Mouse (Mus musculus) forebrain, embryonic 11.5 days (tissue): ENCODE measurements around the gene Jmjd7. TPM values are rescaled to one million over a fixed set of nuclear protein-coding genes. Genes with fewer than 3 reads are reported as not detected.

ENCODE experiments used
- ATAC-seq: fragments of 200-750 bp; cut with Nextera tagmentation; replicated peaks from 2 replicates; pipeline ENCODE4 v1.8.0; 2017; ENCODE audit warnings: moderate TSS enrichment; ENCODE audit not compliant: low FRiP score
- DNase-seq: peaks from one replicate; pipeline ENCODE4 v3.0.0-alpha.2; 2017; ENCODE audit warnings: low spot score
- H3K27ac ChIP-seq: fragments of 300-500 bp; sonication (generic); 2 replicates; pipeline ENCODE4 v1.5.1; 2014; ENCODE audit warnings: low read depth, low read length
- H3K27me3 ChIP-seq: fragments of 300-500 bp; sonication (generic); 2 replicates; pipeline ENCODE4 v1.6.1; 2014; ENCODE audit warnings: mild to moderate bottlenecking, low read length, mixed read lengths; ENCODE audit not compliant: control insufficient read depth, insufficient read depth
- H3K36me3 ChIP-seq: fragments of 300-500 bp; sonication (generic); 2 replicates; pipeline ENCODE4 v1.6.1; 2014; ENCODE audit warnings: mild to moderate bottlenecking, low read length, moderate library complexity, mixed read lengths; ENCODE audit not compliant: control insufficient read depth, insufficient read depth
- H3K4me1 ChIP-seq: fragments of 300-500 bp; sonication (generic); replicated peaks from 2 replicates; pipeline ENCODE4 v1.6.1; 2014; ENCODE audit warnings: low read length, mixed read lengths; ENCODE audit not compliant: control insufficient read depth, insufficient read depth
- H3K4me2 ChIP-seq: fragments of 300-500 bp; sonication (generic); 2 replicates; pipeline ENCODE4 v1.6.1; 2014; ENCODE audit warnings: low read depth, mild to moderate bottlenecking, low read length, moderate library complexity, mixed read lengths; ENCODE audit not compliant: severe bottlenecking
- H3K4me3 ChIP-seq: fragments of 300-500 bp; sonication (generic); 2 replicates; pipeline ENCODE4 v1.5.1; 2014; ENCODE audit warnings: low read depth, low read length
- H3K9ac ChIP-seq: fragments of 300-500 bp; sonication (generic); 2 replicates; pipeline ENCODE4 v1.6.1; 2014; ENCODE audit warnings: low read length
- H3K9me3 ChIP-seq: fragments of 300-500 bp; sonication (generic); 2 replicates; pipeline ENCODE4 v1.6.1; 2016; ENCODE audit warnings: low read length, mixed read lengths; ENCODE audit not compliant: control insufficient read depth
- WGBS: fragments of 180-500 bp; shearing (Covaris S2); extraction: QIAGEN DNeasy Blood & Tissue Kit; methylation state at CpG from one replicate; pipeline ENCODE4 v1.1.7; 2014; 5-methylcytosine and 5-hydroxymethylcytosine counted together
- polyA plus RNA-seq: library from polyadenylated mRNA; unstranded; fragments of >200 nt; fragmentation: Nextera tagmentation; extraction: Ambion mirVana; gene quantifications from 2 replicates; pipeline ENCODE4 v1.2.1, GENCODE M21; 2014

The Jmjd7 gene
- polyA plus RNA-seq, 1 experiment from 2014 or later: 18.6 TPM

DNA sequence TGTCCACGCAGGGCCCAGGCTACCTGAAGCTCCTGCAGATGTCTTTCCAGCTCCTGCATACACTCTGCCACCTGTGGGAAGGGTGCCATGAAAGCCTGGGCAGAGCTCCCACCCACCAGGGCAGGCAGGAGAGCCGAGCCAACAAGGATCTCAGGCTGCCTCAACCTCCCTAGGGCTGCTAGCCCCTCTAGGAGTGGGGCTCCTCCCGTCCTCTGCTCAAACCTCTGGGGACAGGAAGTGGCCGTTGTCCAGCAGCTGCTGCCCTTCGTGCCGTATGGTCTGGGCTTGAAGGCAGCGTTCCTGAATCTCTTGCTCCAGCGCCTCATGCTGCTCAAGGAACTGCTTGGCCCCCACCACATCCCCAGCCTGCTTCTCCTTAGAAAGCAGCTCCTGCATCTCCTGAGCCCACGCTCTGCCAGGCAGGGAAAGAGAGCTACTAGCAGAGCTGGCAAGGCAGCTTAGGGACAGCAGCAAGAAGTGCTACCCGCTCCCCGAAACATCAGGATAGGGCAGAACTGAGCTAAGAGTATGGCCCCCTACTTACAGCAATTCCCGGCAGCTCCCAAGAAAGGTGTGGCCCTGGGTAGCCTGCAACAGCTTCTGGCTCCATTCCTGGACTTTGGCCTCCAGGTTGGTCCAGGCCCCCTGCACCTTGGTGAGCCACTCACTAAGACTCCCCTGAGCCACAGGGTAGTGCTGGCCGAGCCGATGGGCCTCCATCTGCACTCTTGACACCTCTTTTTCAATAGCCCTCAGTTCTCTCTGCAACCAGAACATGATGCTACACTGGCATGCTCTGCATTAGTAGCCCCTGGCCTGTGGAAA lies 19.4 kb downstream of the Jmjd7 start:
- H3K27ac ChIP-seq: no peak overlapping the region
- no peaks in the 10 kb centered on the region for H3K9me3 ChIP-seq
- no peaks in the 10 kb centered on the region for H3K27me3 ChIP-seq
- H3K4me1 ChIP-seq: no peaks in the 10 kb centered on the region
- H3K4me2 ChIP-seq: no peak overlapping the region
- no peak for ATAC-seq
- DNase-seq: no peak
- no peak overlapping the region for H3K4me3 ChIP-seq
- H3K9ac ChIP-seq: no peak overlapping the region
- H3K36me3 ChIP-seq: no peaks in the 10 kb centered on the region; the same call in 1 of the 2 replicates
- 67% methylated on average over 14 of the region's 14 CpGs for WGBS

DNA sequence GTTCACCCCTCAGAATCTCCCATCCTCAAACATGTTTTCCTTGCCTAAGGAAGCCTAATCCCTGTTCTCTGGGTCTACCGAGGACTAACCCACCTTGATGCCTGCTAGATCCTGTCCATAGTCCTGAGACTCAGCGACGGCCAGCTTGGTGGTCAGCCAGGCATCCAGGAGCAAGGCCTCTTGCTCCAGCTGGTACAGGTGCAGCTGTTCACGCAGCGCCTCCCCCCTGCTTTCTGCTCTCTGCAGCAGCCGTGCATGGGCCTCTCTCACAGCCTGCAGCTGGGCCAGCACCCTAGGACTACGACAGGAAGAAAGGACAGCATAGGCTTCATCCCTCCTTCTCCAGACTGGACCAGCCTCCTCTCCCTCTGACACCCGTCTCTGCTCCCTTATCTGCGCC lies 20.9 kb downstream of the Jmjd7 start:
- H3K9ac ChIP-seq: no peak overlapping the region
- H3K4me3 ChIP-seq: no peak overlapping the region
- no peaks in the 10 kb centered on the region for H3K36me3 ChIP-seq
- no peak for DNase-seq
- no peaks in the 10 kb centered on the region for H3K9me3 ChIP-seq
- WGBS: 81% methylated on average over 9 of the region's 9 CpGs
- H3K27ac ChIP-seq: no peak overlapping the region
- H3K4me1 ChIP-seq: no peaks in the 10 kb centered on the region
- no peak for ATAC-seq
- no peak overlapping the region for H3K4me2 ChIP-seq
- H3K27me3 ChIP-seq: no peaks in the 10 kb centered on the region

DNA sequence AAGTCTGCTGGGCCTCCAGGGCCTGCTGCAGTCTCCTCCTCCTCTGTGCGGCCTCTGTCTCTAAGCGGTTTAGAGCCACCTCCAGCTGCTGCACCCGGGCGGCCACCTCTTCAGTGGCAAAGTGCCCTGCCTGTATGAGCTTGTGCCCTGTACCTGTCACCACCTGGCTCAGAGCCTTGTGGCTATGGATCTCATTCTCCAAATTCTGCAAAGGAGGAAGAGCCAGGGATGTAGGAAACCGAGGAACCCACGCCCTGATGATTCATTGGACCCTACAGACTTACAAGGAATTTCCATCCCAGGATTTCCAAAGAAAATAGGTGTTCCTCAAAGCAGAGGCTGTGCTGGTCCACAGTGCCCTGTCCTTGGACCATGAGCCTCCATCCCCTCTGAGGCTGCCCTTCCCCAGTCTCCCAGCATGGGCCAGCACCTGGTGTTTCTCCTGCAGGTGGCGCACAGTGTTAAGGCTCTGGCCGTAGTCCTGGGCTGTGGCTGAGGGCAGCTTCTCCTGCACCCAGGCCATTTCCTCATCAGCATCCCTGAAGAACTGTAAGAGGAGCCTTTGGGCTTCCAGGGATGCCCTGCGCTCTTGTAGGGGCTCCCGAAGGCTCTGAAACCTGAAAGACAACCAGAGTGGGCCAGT lies 22.5 kb downstream of the Jmjd7 start:
- no peak for DNase-seq
- no peaks in the 10 kb centered on the region for H3K36me3 ChIP-seq
- 61% methylated on average over 10 of the region's 10 CpGs for WGBS
- H3K27ac ChIP-seq: no peak overlapping the region
- no peak overlapping the region for H3K4me3 ChIP-seq
- no peak for ATAC-seq
- H3K9me3 ChIP-seq: no peaks in the 10 kb centered on the region
- no peak overlapping the region for H3K4me2 ChIP-seq
- no peaks in the 10 kb centered on the region for H3K4me1 ChIP-seq
- H3K27me3 ChIP-seq: no peaks in the 10 kb centered on the region
- no peak overlapping the region for H3K9ac ChIP-seq

DNA sequence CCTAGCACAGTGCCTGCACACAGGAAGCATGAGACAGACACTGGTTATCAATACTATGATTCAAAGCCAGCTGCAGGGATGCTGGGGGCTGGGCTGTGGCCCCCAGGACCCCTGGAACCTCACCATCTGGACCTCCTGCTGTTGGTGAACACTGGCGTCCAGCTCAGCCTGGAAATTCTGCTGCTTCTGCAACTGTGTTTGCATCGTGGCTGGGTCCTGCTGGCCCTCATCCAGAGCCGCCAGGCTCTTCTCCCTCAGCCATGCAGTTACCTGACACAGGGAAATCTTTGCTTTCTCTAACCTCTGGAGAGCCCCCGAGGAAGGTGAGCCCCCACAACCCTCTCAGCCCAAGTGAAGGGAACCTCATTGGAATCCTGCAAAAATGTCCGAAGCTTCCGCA lies 24.1 kb downstream of the Jmjd7 start:
- Histone ChIP-seq H3K9ac (no peak overlapping the region), H3K4me2 (no peak overlapping the region), H3K4me3 (no peak overlapping the region), H3K27me3 (no peaks in the 10 kb centered on the region), H3K36me3 (no peaks in the 10 kb centered on the region), H3K4me1 (0 out of 2 replicates have a peak, but pooled peaks cover 2% of the 10 kb centered on the region), H3K27ac (no peak overlapping the region), H3K9me3 (no peaks in the 10 kb centered on the region)
- WGBS: 67% methylated on average over 6 of the region's 6 CpGs
- DNase-seq (no peak), ATAC-seq (no peak)

DNA sequence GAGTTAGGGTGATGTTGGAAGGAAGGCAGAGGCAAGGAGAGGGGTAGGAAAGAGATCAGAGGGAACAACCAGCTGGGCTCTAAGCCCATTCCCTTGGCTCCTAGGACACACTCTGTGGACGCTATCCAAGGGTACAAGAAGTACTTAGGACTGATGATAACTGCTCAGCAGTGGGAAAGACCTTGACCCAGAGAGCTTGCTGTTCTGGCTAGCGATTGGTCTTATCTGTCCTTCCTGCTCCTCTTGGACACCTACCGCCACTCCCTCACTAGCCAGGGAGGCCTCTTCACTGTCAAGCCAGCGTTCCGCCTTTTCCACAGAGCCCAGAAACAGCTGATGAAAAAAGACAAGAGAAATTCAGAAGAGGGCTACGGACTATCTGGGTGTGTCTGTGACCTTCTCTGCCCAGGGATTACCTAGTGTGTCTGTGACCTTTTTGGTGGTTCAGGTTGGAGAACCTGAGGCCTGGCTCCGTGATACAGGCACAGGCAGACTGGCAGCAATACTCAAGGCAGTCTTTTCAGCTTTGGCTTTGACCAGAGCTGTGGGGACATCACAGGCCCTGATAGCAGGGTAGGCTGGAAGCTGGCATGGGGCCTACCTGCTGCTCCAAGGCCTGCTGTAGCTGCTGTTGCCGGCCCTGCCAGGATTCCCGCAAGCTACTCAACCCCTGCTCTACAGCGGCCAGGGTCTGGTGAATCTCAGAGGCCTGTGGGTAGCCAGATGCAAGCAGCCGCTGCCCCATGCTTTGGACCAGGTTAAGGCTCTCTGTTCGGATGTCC lies 27.7 kb downstream of the Jmjd7 start:
- Histone ChIP-seq H3K4me1 (0 out of 2 replicates have a peak, but pooled peaks cover 2% of the 10 kb centered on the region), H3K9me3 (no peaks in the 10 kb centered on the region)

DNA sequence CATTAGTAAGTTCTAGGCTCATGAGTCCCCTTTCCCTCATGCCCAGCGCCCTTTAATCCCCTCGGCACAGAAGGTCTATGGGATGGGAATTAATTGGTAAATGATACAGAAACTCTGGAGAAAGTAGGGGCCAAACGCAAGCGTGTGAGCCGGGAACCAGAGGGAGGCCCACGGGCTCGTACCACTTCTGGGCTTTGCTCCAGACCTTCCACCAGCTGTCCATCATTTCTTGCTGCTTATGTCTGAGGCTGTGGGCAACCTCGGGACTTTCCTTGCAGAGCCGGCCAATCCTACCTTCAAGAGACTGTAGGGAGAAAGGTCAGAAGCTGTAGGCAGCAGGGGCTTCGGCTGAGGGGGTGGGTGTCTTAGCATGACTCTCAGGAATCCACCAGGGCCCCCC lies 28.6 kb downstream of the Jmjd7 start:
- no peak for ATAC-seq
- WGBS: 89% methylated on average over 10 of the region's 10 CpGs

More for the DNA sequence above, 27.7 kb downstream of the Jmjd7 start:
- Histone ChIP-seq H3K9ac (no peak overlapping the region), H3K4me3 (no peak overlapping the region), H3K27me3 (no peaks in the 10 kb centered on the region), H3K36me3 (no peaks in the 10 kb centered on the region), H3K4me2 (no peak overlapping the region), H3K27ac (no peak overlapping the region)
- ATAC-seq (no peak), DNase-seq (no peak)
- WGBS: 91% methylated on average over 12 of the region's 12 CpGs

DNA sequence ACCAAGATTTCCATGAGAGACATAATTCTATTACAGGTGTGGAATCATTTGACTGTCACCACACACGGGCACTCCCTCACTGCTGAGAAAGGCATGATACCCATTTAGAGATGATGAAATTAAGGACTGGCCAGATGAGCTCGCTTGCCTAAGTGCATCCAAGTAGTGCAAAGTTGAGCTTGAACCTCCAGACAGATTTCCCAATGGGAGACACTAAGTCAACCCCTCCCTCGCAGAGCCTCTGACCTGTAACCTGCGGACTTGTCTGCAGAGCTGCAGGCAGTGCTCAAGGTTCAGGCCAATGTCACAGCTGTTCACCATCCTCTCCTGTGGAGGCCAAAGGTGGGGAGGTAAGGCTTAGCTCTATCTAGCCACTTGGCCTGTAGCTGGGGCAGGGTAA lies 31.5 kb downstream of the Jmjd7 start:
- Histone ChIP-seq H3K27ac (no peak overlapping the region), H3K9me3 (no peaks in the 10 kb centered on the region), H3K36me3 (no peaks in the 10 kb centered on the region), H3K4me2 (no peak overlapping the region), H3K9ac (no peak overlapping the region), H3K4me1 (0 out of 2 replicates have a peak, but pooled peaks cover 2% of the 10 kb centered on the region), H3K27me3 (no peaks in the 10 kb centered on the region), H3K4me3 (no peak overlapping the region)
- 84% methylated on average over 4 of the region's 4 CpGs for WGBS
- DNase-seq: no peak
- ATAC-seq: no peak

More for the DNA sequence above, 28.6 kb downstream of the Jmjd7 start:
- Histone ChIP-seq H3K4me2 (no peak overlapping the region), H3K4me1 (0 out of 2 replicates have a peak, but pooled peaks cover 2% of the 10 kb centered on the region), H3K9me3 (no peaks in the 10 kb centered on the region), H3K27me3 (no peaks in the 10 kb centered on the region), H3K9ac (no peak overlapping the region), H3K36me3 (no peaks in the 10 kb centered on the region), H3K27ac (no peak overlapping the region), H3K4me3 (no peak overlapping the region)
- no peak for DNase-seq

DNA sequence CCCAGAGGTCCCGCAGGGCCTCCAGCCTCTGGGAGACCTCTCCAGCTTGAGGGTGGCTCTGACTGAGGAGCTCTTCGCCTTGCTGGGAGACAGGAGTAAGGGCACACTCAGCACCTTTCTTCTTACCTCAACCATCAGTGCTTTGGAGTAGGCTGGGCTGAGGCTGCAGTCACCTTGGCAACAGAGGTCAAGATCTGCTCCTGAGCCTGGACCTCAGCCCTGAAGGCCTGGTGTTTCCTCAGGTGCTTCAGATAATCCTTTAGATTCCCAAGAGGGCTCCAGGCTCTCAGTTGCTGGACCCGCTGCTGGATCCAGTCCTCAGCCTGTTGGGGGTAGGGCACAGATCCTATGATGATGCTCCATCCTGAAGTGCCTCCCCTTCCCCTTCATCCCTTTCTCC lies 32.2 kb downstream of the Jmjd7 start:
- Histone ChIP-seq H3K4me1 (0 out of 2 replicates have a peak, but pooled peaks cover 2% of the 10 kb centered on the region), H3K4me2 (no peak overlapping the region), H3K27me3 (no peaks in the 10 kb centered on the region), H3K27ac (no peak overlapping the region), H3K9me3 (no peaks in the 10 kb centered on the region), H3K9ac (no peak overlapping the region), H3K4me3 (no peak overlapping the region), H3K36me3 (no peaks in the 10 kb centered on the region)
- ATAC-seq (no peak), DNase-seq (no peak)
- WGBS: 85% methylated on average over 3 of the region's 3 CpGs
